ENCODE assay signal across 8 mouse cellular contexts in genomic region chr17:27819521-27819970, GRCm38 (mm10). TPM values are rescaled to one million over a fixed set of nuclear protein-coding genes. Genes with fewer than 3 reads are reported as not detected.
DNase-seq lines count a peak whose midpoint lies in the region; ATAC-seq and TF ChIP-seq lines count a peak whose summit lies in the region.

No protein-coding gene starts in this region.

- under 1% methylated on average over 20 of the region's 20 CpGs for WGBS in intestine, embryonic 15.5 days
- WGBS in stomach, embryonic 15.5 days: under 1% methylated on average over 20 of the region's 20 CpGs

- in situ Hi-C loops in Patski (cut with MboI; ENCODE audit: low pct_unique_long_range_greater_than_20kb): no loop called here

- no peak for TF ChIP-seq CTCF in left cerebral cortex, adult 2 months (IDR thresholded peaks at IDR 0.05)
- no peak for TF ChIP-seq CTCF in Patski (IDR thresholded peaks at IDR 0.05)

- H3K4me3 ChIP-seq in left cerebral cortex, adult 2 months: peak overlapping the region; percentile 85
- H3K4me3 ChIP-seq in intestine, embryonic 15.5 days (replicated peaks): peak overlapping the region; percentile 89
- peak overlapping the region; percentile 81 for H3K4me3 ChIP-seq in stomach, embryonic 15.5 days (replicated peaks)

- CTCF ChIA-PET in Patski (lab: Charles Lee): interaction anchor here (1.0 to 1.7 kb wide), 4 partner anchors 9 to 51 kb away, joined by 3 to 7 read pairs (median 3); no protein-coding TSS in a partner anchor

- peak overlapping the region; percentile 83 for H3K9ac ChIP-seq in intestine, embryonic 15.5 days
- H3K9ac ChIP-seq in stomach, embryonic 15.5 days: peak overlapping the region; percentile 96

- POLR2A ChIA-PET in Patski (lab: Charles Lee): interaction anchor here (0.6 to 1.7 kb wide), 5 partner anchors 9 to 250 kb away, joined by 3 to 6 read pairs (median 4); no protein-coding TSS in a partner anchor

- H3K27ac ChIP-seq in left cerebral cortex, adult 2 months: peak overlapping the region; percentile 73
- H3K27ac ChIP-seq in intestine, embryonic 15.5 days: peak overlapping the region; percentile 90
- H3K27ac ChIP-seq in stomach, embryonic 15.5 days: peak overlapping the region; percentile 87

- no peaks in the 10 kb centered on the region for H3K27me3 ChIP-seq in Patski
- H3K27me3 ChIP-seq in intestine, embryonic 15.5 days (replicated peaks): no peaks in the 10 kb centered on the region
- no peaks in the 10 kb centered on the region for H3K27me3 ChIP-seq in stomach, embryonic 15.5 days (replicated peaks)

- peak in 1 of 2 experiments; percentile 28 for DNase-seq in left cerebral cortex, adult 2 months (ENCODE audit: extremely low spot score in 1 of 2, low spot score in 2 of 2)
- DNase-seq in left cerebral cortex, adult 11 months (ENCODE audit: low spot score): no peak
- DNase-seq in Patski (ENCODE audit: low read depth, low spot score): no peak
- peak; percentile 28 for DNase-seq in lung, postnatal 14 days
- no peak for DNase-seq in cerebellum, adult 11 months

- peak; percentile 3 for ATAC-seq in Patski
- peak; percentile 29; the same call in 1 of the 2 replicates for ATAC-seq in erythroblast, adult 5-6 weeks (replicated peaks; ENCODE audit: low FRiP score, poor library complexity, severe bottlenecking)
- ATAC-seq in intestine, embryonic 15.5 days: no peak
- ATAC-seq in stomach, embryonic 15.5 days (ENCODE audit: insufficient read depth, low FRiP score, low read depth): no peak

- H3K4me1 ChIP-seq in intestine, embryonic 15.5 days (replicated peaks): peaks cover 21% of the 10 kb centered on the region
- peaks cover 21% of the 10 kb centered on the region for H3K4me1 ChIP-seq in stomach, embryonic 15.5 days

- no peaks in the 10 kb centered on the region for H3K9me3 ChIP-seq in intestine, embryonic 15.5 days
- no peaks in the 10 kb centered on the region for H3K9me3 ChIP-seq in stomach, embryonic 15.5 days

- no peaks in the 10 kb centered on the region for H3K36me3 ChIP-seq in intestine, embryonic 15.5 days
- no peaks in the 10 kb centered on the region for H3K36me3 ChIP-seq in stomach, embryonic 15.5 days

- H3K4me2 ChIP-seq in intestine, embryonic 15.5 days (replicated peaks): peak overlapping the region; percentile 77
- peak overlapping the region; percentile 69 for H3K4me2 ChIP-seq in stomach, embryonic 15.5 days

- intact Hi-C loops in left cerebral cortex, adult 2 months (cut with DNase I): no loop called here

RNA-seq across cellular contexts. Expression of gene D17Wsu92e, which starts 0.9 kb away (rescaled TPM):
- total RNA-seq in left cerebral cortex, adult 2 months (2021): 100 to 1,000 TPM; 219 to 228 TPM
- polyA plus RNA-seq in Patski (2021): 105 TPM
- total RNA-seq in erythroblast, adult 5-6 weeks (2015; ENCODE audit: low replicate concordance): 63.8 and 80.7 TPM in 2 replicates
- total RNA-seq in erythroblast, adult 5-6 weeks (2017; ENCODE audit: low replicate concordance): 193 and 216 TPM in 2 replicates
- 19.0 and 22.1 TPM in 2 replicates for polyA plus RNA-seq in intestine, embryonic 15.5 days (2015; fragmentation: Nextera tagmentation; extraction: Ambion mirVana)
- polyA plus RNA-seq in stomach, embryonic 15.5 days (2015; fragmentation: Nextera tagmentation; extraction: Ambion mirVana): 20.0 and 23.1 TPM in 2 replicates

RNA-seq across cellular contexts. Expression of gene Snrpc, which starts 18.4 kb away (rescaled TPM):
- 10 to 100 TPM; 43.4 to 49.8 TPM for total RNA-seq in left cerebral cortex, adult 2 months (2021)
- polyA plus RNA-seq in Patski (2021): 84.3 TPM
- total RNA-seq in erythroblast, adult 5-6 weeks (2015; ENCODE audit: low replicate concordance): 20.6 and 60.0 TPM in 2 replicates
- total RNA-seq in erythroblast, adult 5-6 weeks (2017; ENCODE audit: low replicate concordance): 43.8 and 51.5 TPM in 2 replicates
- 250 and 266 TPM in 2 replicates for polyA plus RNA-seq in intestine, embryonic 15.5 days (2015; fragmentation: Nextera tagmentation; extraction: Ambion mirVana)
- polyA plus RNA-seq in stomach, embryonic 15.5 days (2015; fragmentation: Nextera tagmentation; extraction: Ambion mirVana): 247 and 276 TPM in 2 replicates

RNA-seq across cellular contexts. Expression of gene Uhrf1bp1, which starts 36.7 kb away (rescaled TPM):
- 10 to 100 TPM; 20.3 to 20.8 TPM for total RNA-seq in left cerebral cortex, adult 2 months (2021)
- polyA plus RNA-seq in Patski (2021): 17.4 TPM
- total RNA-seq in erythroblast, adult 5-6 weeks (2015; ENCODE audit: low replicate concordance): 3.3 and 4.4 TPM in 2 replicates
- 4.3 and 5.4 TPM in 2 replicates for total RNA-seq in erythroblast, adult 5-6 weeks (2017; ENCODE audit: low replicate concordance)
- 3.9 and 4.1 TPM in 2 replicates for polyA plus RNA-seq in intestine, embryonic 15.5 days (2015; fragmentation: Nextera tagmentation; extraction: Ambion mirVana)
- polyA plus RNA-seq in stomach, embryonic 15.5 days (2015; fragmentation: Nextera tagmentation; extraction: Ambion mirVana): 3.8 and 5.3 TPM in 2 replicates

Comparison
In these comparisons a context has a peak if more than half of its experiments do, and no peak if none do; other contexts are left out.
1. ATAC-seq: peak in Patski (single experiment) and erythroblast, adult 5-6 weeks (single experiment); none in intestine, embryonic 15.5 days (single experiment) and stomach, embryonic 15.5 days (single experiment).
2. Peak in every context shown above with its lines, with median percentiles within 50 percentile points of each other: H3K27ac ChIP-seq and H3K4me3 ChIP-seq.